Mouse (Mus musculus) lung, postnatal 0 days (tissue): Measurements from ENCODE around the gene Tfap2b. TPM values are rescaled to one million over a fixed set of nuclear protein-coding genes. Genes with fewer than 3 reads are reported as not detected.

ENCODE experiments used
- ATAC-seq: fragments of 200-750 bp; cut with Nextera tagmentation; 2 replicates; pipeline ENCODE4 v1.8.0; 2017; ENCODE audit warnings: moderate library complexity
- DNase-seq: peaks from one replicate; pipeline ENCODE4 v3.0.0-alpha.2; 2016; ENCODE audit warnings: low spot score
- H3K27ac ChIP-seq: fragments of 300-500 bp; sonication (generic); 2 replicates; pipeline ENCODE4 v1.5.1; 2014; ENCODE audit warnings: antibody characterized with exemption, mild to moderate bottlenecking, low read length, mixed read lengths
- H3K27me3 ChIP-seq: fragments of 300-500 bp; sonication (generic); replicated peaks from 2 replicates; pipeline ENCODE4 v1.6.1; 2014; ENCODE audit warnings: low read length, mixed read lengths; ENCODE audit not compliant: insufficient read depth
- H3K36me3 ChIP-seq: fragments of 300-500 bp; sonication (generic); 2 replicates; pipeline ENCODE4 v1.6.1; 2014; ENCODE audit warnings: low read length, mixed read lengths; ENCODE audit not compliant: insufficient read depth
- H3K4me1 ChIP-seq: fragments of 300-500 bp; sonication (generic); 2 replicates; pipeline ENCODE4 v1.6.1; 2014; ENCODE audit warnings: antibody characterized with exemption, low read depth, low read length, mixed read lengths; ENCODE audit not compliant: insufficient read depth
- H3K4me2 ChIP-seq: fragments of 300-500 bp; sonication (generic); replicated peaks from 2 replicates; pipeline ENCODE4 v1.6.1; 2014; ENCODE audit warnings: low read depth, mild to moderate bottlenecking, low read length, moderate library complexity, mixed read lengths
- H3K4me3 ChIP-seq: fragments of 300-500 bp; sonication (generic); 2 replicates; pipeline ENCODE4 v1.5.1; 2014; ENCODE audit warnings: low read depth, low read length
- H3K9ac ChIP-seq: fragments of 300-500 bp; sonication (generic); replicated peaks from 2 replicates; pipeline ENCODE4 v1.6.1; 2014; ENCODE audit warnings: low read depth, mild to moderate bottlenecking
- H3K9me3 ChIP-seq: fragments of 300-500 bp; sonication (generic); 2 replicates; pipeline ENCODE4 v1.6.1; 2016; ENCODE audit warnings: low read length, mixed read lengths
- CTCF ChIP-seq: IDR thresholded peaks from 2 replicates; pipeline ENCODE4 v1.5.1; 2016; ENCODE audit warnings: antibody characterized with exemption, mild to moderate bottlenecking
- EP300 ChIP-seq: IDR thresholded peaks from 2 replicates; pipeline ENCODE4 v1.6.1; 2016; ENCODE audit warnings: antibody characterized with exemption, mild to moderate bottlenecking, control low read depth
- WGBS: fragments of 180-500 bp; shearing (Covaris S2); extraction: QIAGEN DNeasy Blood & Tissue Kit; methylation state at CpG from one replicate; pipeline ENCODE4 v1.1.7; 2014; 5-methylcytosine and 5-hydroxymethylcytosine counted together
- polyA plus RNA-seq: library from polyadenylated mRNA; unstranded; fragments of >200 nt; fragmentation: Nextera tagmentation; extraction: Ambion mirVana; gene quantifications from 2 replicates; pipeline ENCODE4 v1.2.1, GENCODE M21; 2015

The Tfap2b gene
- polyA plus RNA-seq, 1 experiment from 2014 or later = 0.14 TPM

DNA sequence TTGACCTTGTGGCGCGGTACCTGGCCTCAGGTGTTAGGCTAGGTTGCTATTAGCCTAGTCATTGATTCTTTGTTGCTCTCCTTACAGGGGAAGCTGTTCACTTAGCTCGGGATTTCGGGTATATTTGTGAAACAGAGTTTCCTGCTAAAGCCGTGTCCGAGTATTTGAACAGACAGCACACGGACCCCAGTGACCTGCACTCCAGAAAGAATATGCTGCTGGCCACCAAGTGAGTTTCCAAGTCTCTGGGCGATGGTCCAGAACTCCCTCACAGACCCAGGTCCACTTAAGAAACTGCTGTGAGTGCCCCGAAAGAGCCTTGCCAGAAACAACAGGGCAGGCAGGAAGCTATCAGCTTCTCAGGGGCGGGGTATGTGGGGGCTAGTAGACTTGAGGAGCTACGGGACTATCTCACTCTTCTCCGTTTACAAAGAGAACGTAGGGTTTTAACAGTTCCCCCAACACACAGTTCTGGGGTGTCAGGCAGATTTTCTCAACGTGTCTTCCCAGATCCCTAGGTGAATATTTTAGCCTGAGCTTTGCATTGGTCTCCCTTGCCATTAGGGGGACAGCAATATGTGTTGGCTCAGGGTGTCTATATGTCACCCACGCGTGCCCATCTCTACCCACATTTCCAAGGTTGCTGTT lies 22.3 kb downstream of the Tfap2b start:
- 1% methylated on average over 16 of the region's 16 CpGs for WGBS
- H3K27ac ChIP-seq = no peak overlapping the region
- no peaks in the 10 kb centered on the region for H3K9me3 ChIP-seq
- H3K4me3 ChIP-seq = no peak overlapping the region
- H3K4me2 ChIP-seq = no peak overlapping the region
- DNase-seq (no peak), ATAC-seq (no peak)
- no peak overlapping the region for H3K9ac ChIP-seq
- peaks cover 32% of the 10 kb centered on the region for H3K27me3 ChIP-seq
- no peaks in the 10 kb centered on the region for H3K36me3 ChIP-seq
- H3K4me1 ChIP-seq = no peaks in the 10 kb centered on the region
- TF ChIP-seq EP300 = no peak
- TF ChIP-seq CTCF = no peak

- ATAC-seq (no peak), DNase-seq (no peak)
- Histone ChIP-seq H3K9ac (no peak overlapping the region), H3K9me3 (no peaks in the 10 kb centered on the region), H3K36me3 (no peaks in the 10 kb centered on the region), H3K4me3 (no peak overlapping the region), H3K27me3 (peaks cover 32% of the 10 kb centered on the region), H3K4me2 (no peak overlapping the region), H3K4me1 (no peaks in the 10 kb centered on the region), H3K27ac (no peak overlapping the region)
- no peak for TF ChIP-seq EP300
- no peak for TF ChIP-seq CTCF
- WGBS = 7% methylated on average over 16 of the region's 16 CpGs
Measured at GRCm38 (mm10) chr1:19231574-19232080, 22.9 kb downstream of the Tfap2b start.

- TF ChIP-seq EP300 (no peak), CTCF (no peak)
- no peak overlapping the region for H3K27ac ChIP-seq
- WGBS = 10% methylated on average over 1 of the region's 1 CpGs
- no peaks in the 10 kb centered on the region for H3K9me3 ChIP-seq
- ATAC-seq = no peak
- no peaks in the 10 kb centered on the region for H3K36me3 ChIP-seq
- H3K4me3 ChIP-seq = no peak overlapping the region
- H3K9ac ChIP-seq = no peak overlapping the region
- DNase-seq = no peak
- H3K4me2 ChIP-seq = no peak overlapping the region
- H3K4me1 ChIP-seq = no peaks in the 10 kb centered on the region
- H3K27me3 ChIP-seq = peaks cover 21% of the 10 kb centered on the region
Measured at GRCm38 (mm10) chr1:19232743-19233142, 24.0 kb downstream of the Tfap2b start.

- under 1% methylated on average over 19 of the region's 19 CpGs for WGBS
- no peaks in the 10 kb centered on the region for H3K9me3 ChIP-seq
- DNase-seq = no peak
- H3K4me2 ChIP-seq = no peak overlapping the region
- H3K4me3 ChIP-seq = no peak overlapping the region
- no peak overlapping the region for H3K27ac ChIP-seq
- ATAC-seq = no peak
- H3K9ac ChIP-seq = no peak overlapping the region
- H3K36me3 ChIP-seq = no peaks in the 10 kb centered on the region
- H3K27me3 ChIP-seq = peaks cover 13% of the 10 kb centered on the region
- H3K4me1 ChIP-seq = no peaks in the 10 kb centered on the region
- TF ChIP-seq EP300 (no peak), CTCF (no peak)
Measured at GRCm38 (mm10) chr1:19233857-19234256, 25.1 kb downstream of the Tfap2b start.

DNA sequence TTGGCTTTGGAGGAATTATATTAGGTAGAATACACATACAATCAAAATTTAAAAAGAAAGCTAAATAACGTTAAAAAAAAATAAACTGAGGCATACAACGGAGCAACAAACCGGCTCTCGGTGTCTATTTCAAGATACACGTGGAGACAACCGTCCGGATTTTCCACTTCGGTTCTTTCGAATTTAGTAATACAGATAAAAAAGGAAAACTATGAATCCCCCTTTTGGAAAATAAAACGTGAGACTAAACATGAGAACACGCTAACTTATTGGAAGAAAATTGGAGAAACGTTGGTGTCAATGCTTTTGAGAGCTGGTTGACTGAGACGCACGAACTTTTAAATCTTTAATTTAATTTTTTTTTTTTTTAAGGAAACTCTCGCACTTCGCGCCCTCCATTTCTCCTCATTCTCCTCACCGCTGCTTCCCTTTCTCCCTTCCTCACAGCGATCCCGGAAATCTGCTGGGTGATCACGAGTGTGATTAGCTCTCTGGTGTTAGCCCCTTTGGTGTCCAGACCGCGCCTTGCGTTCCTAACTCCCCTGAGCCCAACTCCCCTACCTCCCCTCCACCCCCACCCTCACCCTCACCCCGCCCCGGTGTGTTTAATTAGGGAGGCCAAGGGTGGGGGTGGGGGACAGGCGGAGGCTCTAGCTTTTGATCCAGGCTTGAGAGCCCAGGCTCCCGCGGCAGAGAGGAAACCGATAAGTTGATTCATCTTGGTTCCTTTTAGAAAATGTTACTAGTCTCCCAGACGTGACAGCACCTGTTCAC lies 25.9 kb downstream of the Tfap2b start:
- ATAC-seq = no peak
- no peak for DNase-seq
- WGBS = 2% methylated on average over 31 of the region's 31 CpGs

GRCm38 (mm10) chr1:19236051-19236450 lies 27.3 kb downstream of the Tfap2b start:
- no peak for DNase-seq
- TF ChIP-seq CTCF = no peak
- TF ChIP-seq EP300 = no peak
- peaks cover 12% of the 10 kb centered on the region for H3K27me3 ChIP-seq
- no peaks in the 10 kb centered on the region for H3K36me3 ChIP-seq
- no peak overlapping the region for H3K4me3 ChIP-seq
- WGBS = 6% methylated on average over 5 of the region's 5 CpGs
- H3K9ac ChIP-seq = no peak overlapping the region
- H3K4me1 ChIP-seq = no peaks in the 10 kb centered on the region
- no peak for ATAC-seq
- no peaks in the 10 kb centered on the region for H3K9me3 ChIP-seq
- H3K27ac ChIP-seq = no peak overlapping the region
- H3K4me2 ChIP-seq = no peak overlapping the region

More for the DNA sequence above, 25.9 kb downstream of the Tfap2b start:
- Histone ChIP-seq H3K27me3 (peaks cover 12% of the 10 kb centered on the region), H3K4me2 (no peak overlapping the region), H3K27ac (no peak overlapping the region), H3K36me3 (no peaks in the 10 kb centered on the region), H3K4me3 (no peak overlapping the region), H3K9me3 (no peaks in the 10 kb centered on the region), H3K9ac (no peak overlapping the region), H3K4me1 (no peaks in the 10 kb centered on the region)
- no peak for TF ChIP-seq EP300
- TF ChIP-seq CTCF = no peak
